Mouse (Mus musculus) G1E (cell line): ENCODE data around the gene Klf1.

Experiments
- CTCF ChIP-seq: IDR thresholded peaks from 2 replicates; pipeline ENCODE4 v1.5.1; 2012; ENCODE audit warnings: low read depth, low read length, inconsistent platforms, mixed read lengths
- GATA1 ChIP-seq: IDR thresholded peaks from 2 replicates; pipeline ENCODE4 v1.6.1; 2012; ENCODE audit warnings: borderline replicate concordance, low read length, inconsistent platforms, mixed read lengths
- TAL1 ChIP-seq: conservative IDR thresholded peaks from 2 replicates; pipeline ENCODE4 v1.6.1; 2012; ENCODE audit warnings: low read depth, low read length, inconsistent platforms, mixed read lengths

DNA sequence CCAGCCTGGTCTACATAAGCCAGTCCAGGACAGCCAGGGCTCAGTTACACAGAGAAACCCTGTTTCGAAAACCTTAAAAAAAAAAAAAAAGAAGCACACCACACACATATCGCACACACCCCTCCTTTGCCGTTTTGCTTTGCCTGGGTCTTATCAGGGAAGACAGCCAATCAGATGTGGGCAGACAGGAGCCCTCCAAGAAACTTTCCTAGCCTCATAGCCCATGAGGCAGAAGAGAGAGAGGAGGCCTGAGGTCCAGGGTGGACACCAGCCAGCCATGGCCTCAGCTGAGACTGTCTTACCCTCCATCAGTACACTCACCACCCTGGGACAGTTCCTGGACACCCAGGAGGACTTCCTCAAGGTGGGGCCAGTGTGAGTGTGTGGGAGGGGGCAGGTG lies at the start of gene Klf1:
- no peak for TF ChIP-seq CTCF
- no peak; the same call in 1 of the 2 replicates for TF ChIP-seq TAL1
- no peak for TF ChIP-seq GATA1
